Mouse (Mus musculus) liver, embryonic 11.5 days (tissue): ENCODE measurements around the gene Rasl2-9. TPM values are rescaled to one million over a fixed set of nuclear protein-coding genes. Genes with fewer than 3 reads are reported as not detected.
A peak's percentile ranks its signal among the peaks of the same experiment; 100 is the strongest.
"Not testable (repeated sequence)": the region's sequence is repeated elsewhere in the genome, so short reads cannot be mapped to it uniquely, and the experiment has no call there.

Experiments used
- ATAC-seq: fragments of 200-750 bp; cut with Nextera tagmentation; replicated peaks from 2 replicates; pipeline ENCODE4 v1.8.0; 2017; ENCODE audit warnings: moderate number of reproducible peaks, mild to moderate bottlenecking, moderate TSS enrichment, moderate library complexity; ENCODE audit not compliant: low FRiP score
- DNase-seq: peaks from one replicate; pipeline ENCODE4 v3.0.0-alpha.2; 2017; ENCODE audit warnings: low spot score
- H3K27ac ChIP-seq: fragments of 300-500 bp; sonication (generic); 2 replicates; pipeline ENCODE4 v1.5.1; 2014; ENCODE audit warnings: mild to moderate bottlenecking, low read depth, low read length, control low read depth
- H3K27me3 ChIP-seq: fragments of 300-500 bp; sonication (generic); replicated peaks from 2 replicates; pipeline ENCODE4 v1.6.1; 2014; ENCODE audit warnings: low read length, mixed read lengths; ENCODE audit not compliant: control insufficient read depth, insufficient read depth
- H3K36me3 ChIP-seq: fragments of 300-500 bp; sonication (generic); 2 replicates; pipeline ENCODE4 v1.6.1; 2014; ENCODE audit warnings: mild to moderate bottlenecking, low read length, moderate library complexity, mixed read lengths; ENCODE audit not compliant: control insufficient read depth, insufficient read depth
- H3K4me1 ChIP-seq: fragments of 300-500 bp; sonication (generic); replicated peaks from 2 replicates; pipeline ENCODE4 v1.6.1; 2014; ENCODE audit warnings: low read length, mixed read lengths; ENCODE audit not compliant: control insufficient read depth, insufficient read depth
- H3K4me2 ChIP-seq: fragments of 300-500 bp; sonication (generic); 2 replicates; pipeline ENCODE4 v1.6.1; 2014; ENCODE audit warnings: mild to moderate bottlenecking, control low read depth, moderate library complexity
- H3K4me3 ChIP-seq: fragments of 300-500 bp; sonication (generic); 2 replicates; pipeline ENCODE4 v1.5.1; 2014; ENCODE audit warnings: low read depth, low read length, control low read depth
- H3K9ac ChIP-seq: fragments of 300-500 bp; sonication (generic); 2 replicates; pipeline ENCODE4 v1.6.1; 2014; ENCODE audit warnings: low read depth, low read length, control low read depth
- H3K9me3 ChIP-seq: fragments of 300-500 bp; sonication (generic); 2 replicates; pipeline ENCODE4 v1.6.1; 2016; ENCODE audit warnings: low read length, inconsistent platforms, mixed read lengths; ENCODE audit not compliant: control insufficient read depth
- whole genome bisulfite sequencing: fragments of 180-500 bp; shearing (Covaris S2); extraction: QIAGEN DNeasy Blood & Tissue Kit; methylation state at CpG from one replicate; pipeline ENCODE4 v1.1.7; 2014; 5-methylcytosine and 5-hydroxymethylcytosine counted together
- polyA plus RNA-seq: library from polyadenylated mRNA; unstranded; fragments of >200 nt; fragmentation: Nextera tagmentation; extraction: Ambion mirVana; gene quantifications from 2 replicates; pipeline ENCODE4 v1.2.1, GENCODE M21; 2014

Gene Rasl2-9
- polyA plus RNA-seq, 1 experiment from 2014 or later, result 0.26 TPM

DNA sequence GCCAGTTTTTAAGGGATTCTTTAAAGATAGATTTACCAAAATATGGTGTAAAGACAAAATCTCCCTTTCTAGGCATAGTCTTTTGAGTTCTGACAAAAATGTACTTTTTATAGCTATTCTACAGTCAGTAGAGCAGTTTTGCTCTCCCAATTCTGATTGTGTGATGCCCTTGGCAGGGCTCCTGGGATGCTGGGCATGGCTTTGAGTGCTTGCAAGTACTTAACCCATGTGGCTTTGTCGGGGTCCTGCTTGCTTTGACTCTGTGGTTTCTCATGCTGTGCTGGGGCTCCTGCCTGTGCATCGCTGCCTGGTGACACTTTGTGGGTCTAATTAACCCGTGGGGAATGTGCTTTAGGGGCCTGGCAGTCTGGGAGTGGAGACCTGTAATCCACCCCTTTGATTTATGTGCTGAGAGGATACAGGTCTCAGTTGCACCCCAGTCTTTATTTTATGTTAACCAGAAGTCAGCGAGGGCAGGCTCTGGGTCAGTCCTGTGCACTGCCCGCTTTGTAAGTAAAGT, 38.8 kb downstream of the Rasl2-9 start:
- H3K9ac ChIP-seq, result no peak overlapping the region
- no peaks in the 10 kb centered on the region for H3K9me3 ChIP-seq
- no peak overlapping the region for H3K4me2 ChIP-seq
- H3K27ac ChIP-seq, result no peak overlapping the region
- no peak for DNase-seq
- peaks cover 16% of the 10 kb centered on the region for H3K4me1 ChIP-seq
- 84% methylated on average over 5 of the region's 5 CpGs for WGBS
- ATAC-seq, result no peak
- peaks cover 59% of the 10 kb centered on the region for H3K36me3 ChIP-seq
- H3K4me3 ChIP-seq, result no peak overlapping the region
- no peaks in the 10 kb centered on the region for H3K27me3 ChIP-seq

DNA sequence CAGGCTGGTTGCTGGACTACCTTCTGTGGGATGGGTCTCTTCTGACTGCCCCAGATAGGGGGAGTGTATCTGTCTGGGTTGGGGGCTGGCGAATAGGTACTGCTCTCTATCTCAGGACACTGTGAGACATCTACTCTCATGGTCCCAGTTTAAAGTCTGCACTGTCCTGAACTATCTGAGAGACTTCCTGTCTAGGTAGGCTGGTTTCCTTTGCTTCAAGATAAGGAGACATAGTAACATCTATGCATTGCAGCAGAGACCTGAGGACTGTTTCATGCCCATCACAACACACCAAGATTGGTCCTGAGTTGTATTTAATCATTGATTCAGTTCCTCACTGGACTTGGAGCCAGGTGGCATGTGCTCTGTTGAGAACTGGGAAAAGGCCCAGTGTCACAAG, 40.2 kb downstream of the Rasl2-9 start:
- peaks cover 46% of the 10 kb centered on the region for H3K36me3 ChIP-seq
- H3K4me1 ChIP-seq, result peaks cover 16% of the 10 kb centered on the region
- H3K27ac ChIP-seq, result no peak overlapping the region
- no peak overlapping the region for H3K4me3 ChIP-seq
- H3K9ac ChIP-seq, result no peak overlapping the region
- no peaks in the 10 kb centered on the region for H3K9me3 ChIP-seq
- DNase-seq (no peak), ATAC-seq (no peak)
- WGBS, result 67% methylated on average over 1 of the region's 1 CpGs
- no peak overlapping the region for H3K4me2 ChIP-seq
- H3K27me3 ChIP-seq, result no peaks in the 10 kb centered on the region

DNA sequence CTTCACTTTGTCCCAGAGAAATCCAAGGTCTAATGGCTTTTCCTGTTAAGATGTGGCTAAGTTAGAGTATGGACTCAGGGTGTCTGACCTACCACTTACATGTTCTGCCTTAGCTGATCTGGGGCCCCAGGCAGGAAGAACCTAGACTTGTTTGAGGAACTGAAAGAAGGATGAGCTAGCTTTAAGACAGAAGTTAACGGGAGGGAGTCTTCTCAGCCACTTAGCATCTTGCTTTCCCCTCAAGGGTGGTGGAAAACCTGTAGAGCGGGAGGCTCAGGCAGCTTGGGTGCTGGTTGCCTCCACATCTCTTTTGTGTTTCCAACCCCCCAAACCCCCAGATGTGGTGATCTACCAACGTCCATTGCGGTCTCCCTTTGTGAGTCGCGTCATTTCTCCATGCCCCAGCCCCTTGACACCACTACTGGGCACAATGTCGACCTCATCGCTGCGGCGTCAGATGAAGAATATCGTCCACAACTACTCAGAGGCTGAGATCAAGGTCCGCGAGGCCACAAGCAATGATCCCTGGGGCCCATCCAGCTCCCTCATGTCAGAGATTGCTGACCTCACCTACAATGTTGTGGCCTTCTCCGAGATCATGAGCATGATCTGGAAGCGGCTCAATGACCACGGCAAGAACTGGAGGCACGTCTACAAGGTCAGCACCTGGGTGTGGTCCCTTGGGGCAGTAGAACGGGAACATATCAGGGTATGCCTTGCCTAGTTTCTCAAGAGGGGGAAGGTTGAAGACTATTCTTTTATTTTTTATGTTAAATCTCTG, 42.2 kb downstream of the Rasl2-9 start:
- H3K27me3 ChIP-seq, result no peaks in the 10 kb centered on the region
- no peak overlapping the region for H3K27ac ChIP-seq
- ATAC-seq (no peak), DNase-seq (no peak)
- no peaks in the 10 kb centered on the region for H3K9me3 ChIP-seq
- H3K4me2 ChIP-seq, result peak overlapping the region; percentile 39; the same call in 1 of the 2 replicates
- WGBS, result 88% methylated on average over 18 of the region's 18 CpGs
- peaks cover 16% of the 10 kb centered on the region for H3K4me1 ChIP-seq
- H3K9ac ChIP-seq, result no peak overlapping the region
- no peak overlapping the region for H3K4me3 ChIP-seq
- peaks cover 37% of the 10 kb centered on the region for H3K36me3 ChIP-seq

DNA sequence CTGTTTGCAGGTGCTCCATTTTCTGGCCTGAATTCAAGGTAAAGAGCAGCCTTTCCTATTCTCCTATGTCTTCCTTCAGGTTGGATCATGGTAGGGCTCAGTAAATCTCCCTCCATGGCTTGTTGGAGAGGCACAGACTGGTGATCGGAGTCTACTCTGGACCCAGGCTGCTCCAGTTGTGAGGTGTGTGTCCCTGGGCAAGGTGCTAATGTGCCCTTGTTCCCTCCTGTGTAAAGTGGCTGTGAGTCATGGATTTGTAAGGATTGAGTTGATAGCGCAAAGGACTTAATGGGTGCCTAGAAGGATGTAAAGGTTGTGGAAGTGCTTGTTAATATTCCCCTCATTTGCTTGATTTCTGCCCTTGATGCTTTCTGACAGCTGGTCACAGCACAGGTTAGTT, 43.8 kb downstream of the Rasl2-9 start:
- peak overlapping the region; percentile 83 for H3K4me3 ChIP-seq
- H3K4me1 ChIP-seq, result peaks cover 19% of the 10 kb centered on the region
- ATAC-seq (no peak), DNase-seq (no peak)
- H3K4me2 ChIP-seq, result peak overlapping the region; percentile 75
- no peaks in the 10 kb centered on the region for H3K9me3 ChIP-seq
- no peaks in the 10 kb centered on the region for H3K27me3 ChIP-seq
- H3K9ac ChIP-seq, result peak overlapping the region; percentile 87
- H3K27ac ChIP-seq, result peak overlapping the region; percentile 89
- 89% methylated on average over 2 of the region's 2 CpGs for WGBS
- H3K36me3 ChIP-seq, result peaks cover 36% of the 10 kb centered on the region

DNA sequence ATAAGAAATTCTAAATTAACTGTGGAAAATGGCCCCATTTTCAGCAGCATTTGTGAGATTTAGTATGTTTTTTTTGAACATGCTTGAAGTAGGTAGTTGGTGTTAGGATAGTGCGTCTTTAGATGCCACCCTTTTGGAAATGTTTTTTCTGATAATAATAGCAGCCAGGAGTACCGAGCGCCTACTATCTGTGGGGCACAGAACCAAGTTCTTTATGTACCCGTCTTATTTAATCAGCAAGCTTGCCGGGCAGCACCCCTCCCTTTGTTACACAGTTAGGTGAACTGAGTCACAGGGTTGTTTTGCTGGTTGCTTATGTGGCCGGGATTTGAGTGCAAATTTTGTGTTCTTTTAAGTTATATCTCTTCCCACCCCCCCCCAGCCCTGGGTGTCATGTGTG, 44.5 kb downstream of the Rasl2-9 start:
- Histone ChIP-seq H3K36me3 (peaks cover 40% of the 10 kb centered on the region), H3K9ac (peak overlapping the region; percentile 87), H3K27ac (peak overlapping the region; percentile 89), H3K27me3 (no peaks in the 10 kb centered on the region), H3K4me2 (peak overlapping the region; percentile 75), H3K4me1 (peaks cover 22% of the 10 kb centered on the region), H3K4me3 (peak overlapping the region; percentile 83), H3K9me3 (no peaks in the 10 kb centered on the region)
- WGBS, result 41% methylated on average over 6 of the region's 6 CpGs
- ATAC-seq, result peak; percentile 48
- DNase-seq, result no peak

DNA sequence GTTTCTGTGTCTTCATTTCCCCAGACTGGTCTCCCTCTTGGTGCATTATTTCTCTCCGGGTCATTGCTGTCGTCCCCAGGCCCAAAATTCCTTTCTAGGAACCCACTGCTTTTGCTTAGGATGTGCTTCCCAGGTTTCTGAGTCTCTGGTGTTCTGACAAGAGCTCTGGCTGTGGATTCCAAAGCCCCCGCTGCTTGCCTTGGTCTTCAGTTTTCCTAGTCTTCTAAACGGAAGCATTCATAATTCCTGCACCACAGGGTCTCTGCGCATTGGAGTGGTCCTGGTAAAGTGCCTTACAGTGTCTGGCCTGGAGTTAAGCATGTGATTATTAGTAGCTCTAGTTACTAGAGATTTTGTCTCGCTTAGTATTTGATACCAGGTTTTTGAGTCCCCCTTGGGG, 44.9 kb downstream of the Rasl2-9 start:
- Histone ChIP-seq H3K4me1 (peaks cover 22% of the 10 kb centered on the region), H3K36me3 (peaks cover 37% of the 10 kb centered on the region), H3K27me3 (no peaks in the 10 kb centered on the region), H3K9ac (peak overlapping the region; percentile 87), H3K27ac (peak overlapping the region; percentile 89), H3K4me3 (peak overlapping the region; percentile 83), H3K4me2 (peak overlapping the region; percentile 75), H3K9me3 (no peaks in the 10 kb centered on the region)
- ATAC-seq (no peak), DNase-seq (no peak)
- WGBS, result 14% methylated on average over 6 of the region's 6 CpGs

DNA sequence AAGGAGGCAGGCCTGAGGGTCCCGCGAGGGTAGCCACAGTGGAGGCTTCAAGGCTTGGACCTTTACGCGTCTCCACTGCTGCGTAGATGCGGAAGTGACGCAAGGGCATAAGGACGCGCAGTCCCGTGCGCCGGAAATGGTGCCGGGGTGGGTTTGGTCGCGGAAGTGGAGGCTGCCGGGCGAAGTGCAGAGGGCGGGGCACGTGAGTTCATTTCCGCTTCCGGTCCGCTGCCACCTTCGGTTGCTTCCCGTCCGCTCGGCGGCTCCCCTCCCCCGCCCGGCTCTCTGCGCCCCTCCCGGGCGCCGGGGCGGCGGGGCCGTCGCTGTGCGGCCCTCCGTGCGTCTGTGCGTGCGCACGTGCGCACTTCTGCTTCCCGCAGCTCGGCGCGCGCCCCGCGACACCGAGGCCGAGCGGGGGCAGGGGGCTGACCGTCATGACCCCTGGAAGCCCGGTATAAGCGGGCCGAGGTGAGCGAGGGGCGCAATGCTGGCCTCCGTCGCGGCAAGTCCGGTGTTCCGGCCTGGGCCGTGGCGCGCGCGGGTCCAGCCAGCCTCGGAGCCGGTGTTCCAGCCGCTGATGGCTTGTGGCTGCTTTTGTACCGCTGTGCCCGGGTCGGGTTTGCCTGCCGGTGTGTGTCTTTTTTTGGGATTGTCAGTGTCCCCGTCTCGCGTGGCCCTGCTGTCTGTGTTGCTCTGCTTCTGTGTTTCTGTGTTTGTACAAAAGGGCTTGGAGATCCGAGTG, 45.6 kb downstream of the Rasl2-9 start, which contains the start of gene Epn1:
TSS of gene Epn1 (plus strand) at position 226 of the 742 bp plus-strand sequence.
- peak; percentile 91 for ATAC-seq
- DNase-seq, result peak; percentile 95
- Histone ChIP-seq H3K4me2 (peak within 1 kb of the TSS; percentile 75), H3K27ac (peak within 1 kb of the TSS; percentile 89), H3K9me3 (no peaks in the 10 kb centered on the region), H3K4me3 (peak within 1 kb of the TSS; percentile 83), H3K9ac (peak within 1 kb of the TSS; percentile 87), H3K36me3 (peaks cover 38% of the 10 kb centered on the region), H3K4me1 (peaks cover 22% of the 10 kb centered on the region), H3K27me3 (no peaks in the 10 kb centered on the region)
- under 1% methylated on average over 80 of the region's 81 CpGs for WGBS

DNA sequence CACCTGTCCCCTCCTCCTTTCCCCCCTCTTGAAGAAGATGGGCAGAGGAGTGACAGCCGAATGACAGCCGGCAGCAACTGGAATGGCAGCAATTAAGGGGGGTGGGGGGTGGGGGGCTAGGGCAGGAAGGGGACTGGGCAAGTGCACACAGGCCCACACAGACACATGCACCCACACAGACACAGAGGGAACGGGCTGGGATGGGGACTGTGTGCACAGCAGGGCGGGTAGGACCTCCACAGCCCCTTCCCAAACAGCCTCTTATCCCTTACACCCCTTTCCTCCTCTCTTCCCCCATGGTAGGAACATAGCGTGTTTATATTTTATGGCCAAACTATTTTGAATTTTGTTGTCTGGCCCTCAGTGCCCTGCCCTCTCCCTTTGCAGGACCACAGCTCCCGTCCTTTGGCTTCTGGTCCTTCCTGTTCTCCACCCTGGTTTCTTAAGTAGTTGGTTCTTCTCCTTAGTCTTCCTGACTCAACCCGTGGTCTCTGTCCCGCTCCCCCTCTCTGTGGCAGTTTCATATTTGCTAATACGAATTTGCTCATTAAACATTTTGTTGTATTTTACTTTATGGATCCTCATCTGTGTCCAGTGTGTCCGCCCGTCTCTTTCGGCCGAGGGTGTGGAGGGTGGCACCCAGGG, 46.3 kb downstream of the Rasl2-9 start:
- peak; percentile 3; the same call in 1 of the 2 replicates for ATAC-seq
- Histone ChIP-seq H3K4me1 (peaks cover 20% of the 10 kb centered on the region), H3K27ac (peak overlapping the region; percentile 89), H3K36me3 (peaks cover 40% of the 10 kb centered on the region), H3K9ac (peak overlapping the region; percentile 87), H3K4me3 (peak overlapping the region; percentile 83), H3K4me2 (peak overlapping the region; percentile 75)
- 41% methylated on average over 7 of the region's 13 CpGs for WGBS
- not testable (repeated sequence) for H3K9me3 ChIP-seq, H3K27me3 ChIP-seq, DNase-seq
